Mouse (Mus musculus) liver, embryonic 12.5 days (tissue): Measurements from ENCODE around the gene Lat. TPM values are rescaled to one million over a fixed set of nuclear protein-coding genes. Genes with fewer than 3 reads are reported as not detected.
"Not testable (repeated sequence)": the region's sequence is repeated elsewhere in the genome, so short reads cannot be mapped to it uniquely, and the experiment has no call there.

Experiments used
- ATAC-seq: fragments of 200-750 bp; cut with Nextera tagmentation; 2 replicates; pipeline ENCODE4 v1.8.0; 2017; ENCODE audit warnings: moderate number of reproducible peaks, mild to moderate bottlenecking, moderate library complexity
- H3K27ac ChIP-seq: fragments of 300-500 bp; sonication (generic); 2 replicates; pipeline ENCODE4 v1.5.1; 2016; ENCODE audit warnings: mild to moderate bottlenecking
- H3K27me3 ChIP-seq: fragments of 300-500 bp; sonication (generic); replicated peaks from 2 replicates; pipeline ENCODE4 v1.6.1; 2016; ENCODE audit warnings: mild to moderate bottlenecking, moderate library complexity
- H3K36me3 ChIP-seq: fragments of 300-500 bp; sonication (generic); 2 replicates; pipeline ENCODE4 v1.6.1; 2016; ENCODE audit warnings: mild to moderate bottlenecking, moderate library complexity
- H3K4me1 ChIP-seq: fragments of 300-500 bp; sonication (generic); 2 replicates; pipeline ENCODE4 v1.6.1; 2016
- H3K4me2 ChIP-seq: fragments of 300-500 bp; sonication (generic); 2 replicates; pipeline ENCODE4 v1.6.1; 2016; ENCODE audit warnings: mild to moderate bottlenecking, moderate library complexity
- H3K4me3 ChIP-seq: fragments of 300-500 bp; sonication (generic); 2 replicates; pipeline ENCODE4 v1.5.1; 2016; ENCODE audit warnings: mild to moderate bottlenecking, moderate library complexity
- H3K9ac ChIP-seq: fragments of 300-500 bp; sonication (generic); 2 replicates; pipeline ENCODE4 v1.6.1; 2016; ENCODE audit warnings: mild to moderate bottlenecking, moderate library complexity
- H3K9me3 ChIP-seq: fragments of 300-500 bp; sonication (generic); replicated peaks from 2 replicates; pipeline ENCODE4 v1.6.1; 2016; ENCODE audit warnings: mild to moderate bottlenecking, moderate library complexity
- WGBS: fragments of 180-500 bp; shearing (Covaris S2); methylation state at CpG from one replicate; pipeline ENCODE4 v1.1.7; 2016; ENCODE audit not compliant: insufficient replicate concordance; 5-methylcytosine and 5-hydroxymethylcytosine counted together
- polyA plus RNA-seq: library from polyadenylated mRNA; unstranded; fragments of >200 nt; fragmentation: Nextera tagmentation; extraction: Ambion mirVana; gene quantifications from 2 replicates; pipeline ENCODE4 v1.2.1, GENCODE M21; 2016

The Lat gene
- polyA plus RNA-seq, 1 experiment from 2014 or later = 14.5 TPM

DNA sequence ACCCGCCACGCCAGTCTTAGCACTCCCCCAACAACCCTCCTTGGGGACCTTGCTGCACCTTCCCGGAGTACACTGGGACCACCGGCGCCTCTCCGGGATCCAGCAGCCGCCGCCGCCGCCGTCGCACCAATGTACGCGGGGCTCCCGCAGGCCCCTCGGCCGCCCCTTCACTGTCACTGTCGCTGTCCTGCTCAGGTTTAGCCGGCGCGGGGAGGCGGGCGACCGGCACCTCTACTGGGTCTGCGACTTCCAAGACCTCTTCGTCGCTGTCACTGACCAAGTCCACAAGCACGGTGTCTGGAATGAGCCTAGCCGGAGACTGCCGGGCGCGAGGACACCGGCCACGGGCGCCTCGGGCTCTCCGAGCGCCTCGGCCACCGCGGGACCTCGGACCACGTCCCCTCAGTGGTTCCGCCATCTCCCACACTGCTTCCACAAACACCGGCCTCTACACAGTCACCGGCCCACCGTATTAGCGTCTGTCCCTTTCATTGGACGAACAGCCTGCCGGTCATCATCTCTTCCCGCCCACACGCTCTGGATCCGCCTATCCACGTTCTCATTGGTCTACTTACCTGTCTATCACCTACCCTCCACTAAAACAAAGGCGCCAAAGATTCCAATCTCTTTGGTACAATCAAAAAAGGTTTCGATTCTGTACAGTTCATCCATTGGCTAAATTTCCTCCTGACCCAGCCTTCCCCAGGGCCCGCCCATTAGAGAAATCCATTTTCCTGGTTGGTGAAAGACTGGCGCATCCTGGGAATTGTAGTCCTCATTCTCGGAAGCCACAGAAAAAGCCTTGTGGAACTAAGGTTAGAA is 27.1 kb upstream of the Lat start, which contains the start of gene Nfatc2ip:
Nfatc2ip (minus strand) TSS at position 440 of the 822 bp plus-strand sequence.
- Histone ChIP-seq H3K27me3 (no peaks in the 10 kb centered on the region), H3K4me1 (peaks cover 27% of the 10 kb centered on the region), H3K9ac (peak within 1 kb of the TSS; percentile 95), H3K9me3 (no peaks in the 10 kb centered on the region), H3K4me2 (peak within 1 kb of the TSS; percentile 89), H3K4me3 (peak within 1 kb of the TSS; percentile 98), H3K36me3 (peaks cover 22% of the 10 kb centered on the region), H3K27ac (peak within 1 kb of the TSS; percentile 84)
- peak; percentile 98 for ATAC-seq
- WGBS = under 1% methylated on average over 59 of the region's 59 CpGs

DNA sequence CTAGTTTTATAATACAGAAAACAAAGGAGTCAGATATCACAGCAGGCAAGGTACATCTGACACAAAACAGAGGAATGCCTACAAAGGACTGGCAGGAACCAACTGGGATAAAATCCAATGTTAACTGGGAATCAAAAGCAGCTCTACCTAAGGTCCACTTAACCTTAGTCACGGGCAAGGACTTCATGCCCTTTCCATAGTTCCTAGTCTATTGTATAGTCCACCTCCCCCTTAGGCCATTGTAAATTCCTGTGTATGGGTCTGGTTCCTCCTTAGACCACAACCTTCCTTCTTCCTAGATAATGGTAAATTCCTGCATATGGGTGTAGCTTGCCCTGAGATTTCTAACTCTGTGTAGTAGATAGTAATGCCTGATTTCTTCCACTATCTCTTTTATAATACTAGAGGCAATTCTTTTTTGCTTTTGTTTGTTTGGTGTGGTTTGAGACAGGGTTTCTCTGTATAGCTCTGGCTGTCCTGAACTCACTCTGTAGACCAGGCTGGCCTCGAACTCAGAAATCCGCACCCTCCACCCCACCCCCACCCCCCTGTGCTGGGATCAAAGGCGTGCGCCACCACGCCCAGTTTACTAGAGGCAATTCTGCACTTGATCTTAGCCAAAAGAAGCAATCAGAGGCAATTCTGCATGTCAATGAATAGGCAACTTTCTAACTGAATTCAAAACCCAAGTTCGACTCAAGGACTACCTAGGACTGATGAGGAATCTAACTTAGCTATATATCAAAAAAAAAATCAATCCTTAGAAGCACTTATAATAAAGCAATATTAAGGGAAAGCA is 22.9 kb upstream of the Lat start:
- H3K27me3 ChIP-seq, ATAC-seq, H3K4me3 ChIP-seq, H3K4me2 ChIP-seq, H3K27ac ChIP-seq, H3K9ac ChIP-seq, H3K9me3 ChIP-seq: not testable (repeated sequence)
- H3K36me3 ChIP-seq = peaks cover 64% of the 10 kb centered on the region
- H3K4me1 ChIP-seq = peaks cover 19% of the 10 kb centered on the region
- 80% methylated on average over 7 of the region's 7 CpGs for WGBS

DNA sequence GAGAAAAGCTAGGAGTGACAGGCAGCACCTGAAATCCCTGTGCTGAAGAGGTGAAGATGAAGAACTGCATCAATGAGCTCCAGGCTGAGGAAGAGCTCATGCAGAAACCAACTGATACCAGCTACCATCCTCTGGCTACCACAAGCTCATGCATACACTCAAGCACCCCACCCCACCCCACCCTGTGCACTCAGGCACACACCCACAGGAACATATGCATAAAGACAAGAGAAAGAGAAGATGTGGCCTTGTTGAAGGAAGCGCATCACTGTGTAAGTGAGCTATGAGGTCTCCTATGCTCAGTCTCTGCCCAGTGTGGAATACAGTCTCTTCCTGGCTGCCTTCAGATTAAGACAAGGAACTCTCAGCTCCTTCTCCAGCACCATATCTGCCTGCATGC is 18.8 kb upstream of the Lat start:
- no peak overlapping the region for H3K4me3 ChIP-seq
- no peaks in the 10 kb centered on the region for H3K27me3 ChIP-seq
- no peak for ATAC-seq
- H3K9ac ChIP-seq = no peak overlapping the region
- H3K9me3 ChIP-seq = no peaks in the 10 kb centered on the region
- peaks cover 5% of the 10 kb centered on the region; the same call in 1 of the 2 replicates for H3K4me1 ChIP-seq
- H3K27ac ChIP-seq = no peak overlapping the region
- 94% methylated on average over 1 of the region's 1 CpGs for WGBS
- peaks cover 84% of the 10 kb centered on the region for H3K36me3 ChIP-seq
- H3K4me2 ChIP-seq = no peak overlapping the region

DNA sequence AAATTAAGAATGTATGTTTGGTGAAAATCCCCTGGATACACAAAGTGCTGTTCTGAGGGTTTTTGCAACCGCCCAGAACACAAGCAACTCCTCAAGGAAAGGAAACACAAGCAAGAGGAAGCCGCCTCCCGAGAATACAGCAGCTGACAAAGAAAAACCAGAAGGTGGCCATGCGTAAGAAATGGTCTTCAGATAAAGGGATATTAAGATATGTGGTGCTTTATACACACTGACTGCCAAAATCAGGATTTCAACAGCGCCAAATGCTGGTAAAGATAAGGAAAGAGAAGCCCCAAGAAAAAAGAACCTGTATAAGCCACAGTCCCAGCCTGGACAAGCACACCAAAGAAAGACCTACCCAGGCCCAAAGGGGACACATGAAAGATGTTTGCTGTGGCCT is 14.2 kb upstream of the Lat start:
- Histone ChIP-seq H3K4me1 (peaks cover 5% of the 10 kb centered on the region), H3K27me3 (no peaks in the 10 kb centered on the region)

DNA sequence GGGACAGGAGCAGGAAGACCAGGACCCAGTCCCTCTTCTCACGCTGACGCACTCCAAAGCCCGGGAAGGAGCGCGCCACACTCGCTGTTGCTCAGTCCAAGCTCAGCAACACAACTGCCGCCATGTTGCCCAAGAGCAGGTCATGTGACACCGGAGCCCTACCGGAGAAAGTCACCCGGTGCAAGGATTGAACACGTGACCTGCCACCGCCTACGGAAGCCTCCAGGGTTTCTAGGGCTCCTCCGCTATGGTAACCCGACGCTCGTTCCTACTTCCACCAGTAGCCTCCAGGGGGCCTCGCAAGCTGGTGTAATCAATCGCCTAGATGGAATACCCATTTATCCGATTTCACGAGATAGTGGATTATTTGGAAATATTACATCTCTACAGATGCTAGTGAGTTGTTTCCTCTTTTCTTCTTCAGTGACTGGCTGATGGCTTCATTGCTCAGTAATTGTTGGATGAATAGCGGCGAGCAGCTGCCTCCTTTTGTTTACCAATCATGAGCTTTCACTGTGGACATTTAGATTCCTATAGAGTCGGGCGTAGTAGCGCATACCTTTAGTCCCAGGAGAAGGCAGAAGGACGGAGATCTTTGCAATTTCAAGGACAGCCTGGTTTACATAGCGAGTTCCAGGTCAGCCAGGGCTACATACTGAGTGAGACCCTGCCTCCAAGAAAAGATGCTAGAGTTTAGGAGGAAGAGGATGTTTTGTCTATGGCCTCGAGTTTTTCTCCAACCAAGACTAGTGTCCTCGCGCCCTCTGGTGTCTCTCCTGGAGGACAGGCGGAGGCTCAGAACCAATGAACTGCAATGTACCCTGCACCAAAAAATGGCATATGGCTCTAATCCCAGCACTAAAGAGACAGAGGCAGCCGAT is 8.1 kb upstream of the Lat start, which contains the start of gene Spns1:
Spns1 (minus strand) TSS at position 173 of the 881 bp plus-strand sequence.
- WGBS = under 1% methylated on average over 33 of the region's 33 CpGs
- H3K36me3 ChIP-seq = peaks cover 30% of the 10 kb centered on the region
- ATAC-seq = peak; percentile 93

More for the DNA sequence above, 14.2 kb upstream of the Lat start:
- H3K36me3 ChIP-seq = peaks cover 48% of the 10 kb centered on the region
- no peak overlapping the region for H3K4me2 ChIP-seq
- H3K27ac ChIP-seq = no peak overlapping the region
- WGBS = 59% methylated on average over 5 of the region's 5 CpGs
- H3K9me3 ChIP-seq = no peaks in the 10 kb centered on the region
- no peak overlapping the region for H3K4me3 ChIP-seq
- no peak for ATAC-seq
- no peak overlapping the region for H3K9ac ChIP-seq

DNA sequence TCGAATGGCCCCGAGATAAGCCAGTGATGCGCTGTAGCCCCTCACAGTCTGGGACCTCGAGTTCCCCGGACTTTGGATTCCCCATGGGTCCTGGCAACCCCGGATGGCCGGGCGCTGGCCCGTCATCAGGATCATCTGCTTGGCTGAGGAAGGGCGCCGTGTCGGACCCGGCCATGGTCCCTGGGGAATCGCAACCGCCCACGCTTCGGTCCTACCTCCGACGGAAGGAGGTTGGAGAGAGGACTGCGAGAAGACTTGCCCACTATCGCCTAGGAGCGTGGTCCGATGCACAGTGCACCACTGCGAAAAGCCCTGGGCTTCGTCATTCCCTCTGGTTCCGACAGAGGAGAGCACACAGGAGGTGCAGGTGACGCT is 7.5 kb upstream of the Lat start:
- H3K4me2 ChIP-seq = peak overlapping the region; percentile 97

More for the DNA sequence above, 8.1 kb upstream of the Lat start, which contains the start of gene Spns1:
- peak within 1 kb of the TSS; percentile 69 for H3K27ac ChIP-seq
- peak within 1 kb of the TSS; percentile 94 for H3K4me3 ChIP-seq
- no peaks in the 10 kb centered on the region for H3K27me3 ChIP-seq
- H3K4me2 ChIP-seq = peak within 1 kb of the TSS; percentile 97
- peak within 1 kb of the TSS; percentile 89 for H3K9ac ChIP-seq
- peaks cover 37% of the 10 kb centered on the region for H3K4me1 ChIP-seq
- H3K9me3 ChIP-seq = no peaks in the 10 kb centered on the region

DNA sequence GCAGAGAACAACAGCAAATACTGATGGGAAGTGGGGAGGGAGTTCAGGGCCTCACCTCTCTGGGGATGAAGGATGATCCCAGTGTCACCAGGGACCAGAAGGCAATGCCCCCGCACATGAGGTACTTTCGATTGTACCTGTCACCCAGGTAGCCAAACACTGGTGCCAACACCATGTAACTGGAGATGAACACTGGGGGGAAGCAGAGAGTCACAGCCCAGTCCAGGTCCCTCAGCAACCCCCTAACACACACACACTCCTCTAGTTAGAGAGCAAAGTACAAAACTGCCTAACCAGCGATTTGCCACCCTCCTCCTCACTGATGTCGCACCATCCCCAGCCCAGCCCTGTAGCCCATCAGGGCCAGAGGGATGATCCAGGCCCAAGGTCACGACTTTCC is 5.6 kb upstream of the Lat start:
- H3K4me3 ChIP-seq = no peak overlapping the region
- ATAC-seq = no peak
- no peaks in the 10 kb centered on the region for H3K27me3 ChIP-seq
- no peaks in the 10 kb centered on the region for H3K9me3 ChIP-seq
- 66% methylated on average over 5 of the region's 5 CpGs for WGBS
- H3K27ac ChIP-seq = no peak overlapping the region
- H3K4me2 ChIP-seq = peak overlapping the region; percentile 97
- peaks cover 38% of the 10 kb centered on the region for H3K4me1 ChIP-seq
- peaks cover 55% of the 10 kb centered on the region for H3K36me3 ChIP-seq
- no peak overlapping the region for H3K9ac ChIP-seq

More for the DNA sequence above, 7.5 kb upstream of the Lat start:
- Histone ChIP-seq H3K27ac (peak overlapping the region; percentile 69), H3K9ac (peak overlapping the region; percentile 89), H3K4me3 (peak overlapping the region; percentile 94), H3K36me3 (peaks cover 37% of the 10 kb centered on the region), H3K4me1 (peaks cover 37% of the 10 kb centered on the region), H3K27me3 (no peaks in the 10 kb centered on the region), H3K9me3 (no peaks in the 10 kb centered on the region)
- peak; percentile 58 for ATAC-seq
- under 1% methylated on average over 27 of the region's 27 CpGs for WGBS

DNA sequence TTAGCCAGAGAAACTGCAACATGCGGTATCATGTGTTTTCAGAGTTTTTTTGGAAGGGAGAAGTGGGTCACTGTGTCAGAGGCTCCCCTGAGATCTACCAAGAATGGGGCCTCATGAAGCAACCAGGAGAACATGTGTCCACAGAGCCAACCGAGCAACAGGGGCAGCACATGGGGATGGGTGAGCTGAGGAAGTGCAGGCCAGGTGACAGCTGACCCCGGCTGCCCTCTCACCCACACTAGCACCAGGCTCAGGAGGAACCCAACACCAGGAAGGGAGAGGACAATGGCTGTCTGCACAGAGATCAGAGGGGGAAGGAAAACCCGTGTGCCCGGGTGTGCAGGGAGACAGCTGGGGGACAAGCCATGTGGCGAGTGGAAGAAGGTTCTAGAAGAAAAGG is 5.2 kb upstream of the Lat start:
- no peak overlapping the region for H3K9ac ChIP-seq
- H3K27me3 ChIP-seq = no peaks in the 10 kb centered on the region
- H3K4me2 ChIP-seq = no peak overlapping the region
- H3K27ac ChIP-seq = no peak overlapping the region
- H3K4me1 ChIP-seq = peaks cover 41% of the 10 kb centered on the region
- no peaks in the 10 kb centered on the region for H3K9me3 ChIP-seq
- ATAC-seq = no peak
- H3K4me3 ChIP-seq = no peak overlapping the region
- WGBS = 65% methylated on average over 6 of the region's 6 CpGs
- H3K36me3 ChIP-seq = peaks cover 60% of the 10 kb centered on the region

DNA sequence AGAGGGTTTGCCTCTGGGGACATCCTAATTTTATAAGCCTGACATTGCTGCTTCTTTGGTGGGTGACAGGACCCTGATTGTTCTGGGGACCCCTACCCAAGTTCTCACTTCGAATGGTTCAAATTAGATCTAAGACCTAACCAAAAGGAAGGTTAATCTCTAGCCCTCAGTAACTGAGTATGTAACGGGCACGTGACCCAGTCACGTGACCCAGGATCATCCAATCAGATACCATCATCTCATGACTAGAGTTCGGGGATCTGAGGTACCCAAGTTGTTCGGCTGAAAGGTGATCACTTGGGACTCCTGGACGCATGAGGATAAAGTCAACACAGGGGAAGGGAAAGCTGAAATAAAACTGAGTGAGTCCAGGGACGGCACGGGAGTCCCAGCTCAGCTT is 3.6 kb upstream of the Lat start:
- no peaks in the 10 kb centered on the region for H3K9me3 ChIP-seq
- no peak overlapping the region for H3K4me2 ChIP-seq
- H3K27ac ChIP-seq = no peak overlapping the region
- no peak overlapping the region for H3K9ac ChIP-seq
- no peak overlapping the region for H3K4me3 ChIP-seq
- H3K36me3 ChIP-seq = peaks cover 64% of the 10 kb centered on the region
- H3K4me1 ChIP-seq = peaks cover 38% of the 10 kb centered on the region
- H3K27me3 ChIP-seq = no peaks in the 10 kb centered on the region
- WGBS = 80% methylated on average over 9 of the region's 9 CpGs
- ATAC-seq = no peak

DNA sequence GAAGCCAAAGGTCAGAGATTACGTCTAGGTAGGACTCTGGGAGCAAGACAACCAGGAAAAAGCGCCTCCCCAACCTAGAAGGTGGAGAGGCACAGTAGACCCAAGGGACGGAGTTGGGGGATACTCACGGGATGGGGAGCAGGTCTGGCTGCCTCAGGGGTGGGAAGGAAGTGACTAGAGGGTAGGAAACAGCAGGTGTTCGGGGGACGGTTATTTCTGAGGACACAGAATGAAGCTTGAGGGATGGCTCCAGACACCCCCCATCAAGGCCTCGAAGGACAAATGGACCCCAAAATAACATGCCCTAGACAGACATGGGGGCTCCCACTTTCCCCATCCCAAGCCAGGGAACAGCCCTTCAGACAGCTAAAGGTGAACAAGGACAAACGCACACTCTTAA is 1.0 kb downstream of the Lat start:
- Histone ChIP-seq H3K27ac (no peak overlapping the region), H3K9ac (no peak overlapping the region), H3K27me3 (no peaks in the 10 kb centered on the region), H3K4me3 (peak overlapping the region; percentile 28; the same call in 1 of the 2 replicates), H3K9me3 (no peaks in the 10 kb centered on the region), H3K36me3 (peaks cover 54% of the 10 kb centered on the region), H3K4me1 (peaks cover 9% of the 10 kb centered on the region), H3K4me2 (peak overlapping the region; percentile 41)
- ATAC-seq = no peak
- 76% methylated on average over 8 of the region's 8 CpGs for WGBS

DNA sequence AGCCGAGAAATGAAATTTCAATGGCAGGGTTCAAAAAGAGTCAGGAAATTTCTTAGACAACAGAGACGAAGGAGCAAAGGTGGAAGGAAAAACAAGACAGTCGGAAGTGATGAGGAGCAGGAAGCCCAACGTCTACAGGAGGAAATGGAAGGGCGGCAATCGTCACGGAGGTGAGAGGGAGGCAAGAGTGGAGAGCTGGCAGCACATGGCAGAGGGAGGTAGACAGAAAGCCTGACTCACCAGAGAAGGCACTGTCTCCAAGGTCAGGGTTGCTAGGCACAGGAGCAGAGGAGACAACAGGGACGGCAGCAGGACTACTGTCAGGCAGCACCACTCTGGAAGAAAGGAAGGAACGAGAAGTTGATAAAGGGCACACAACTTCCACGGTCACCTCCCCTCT is 1.7 kb downstream of the Lat start:
- Histone ChIP-seq H3K4me2 (no peak overlapping the region), H3K27me3 (no peaks in the 10 kb centered on the region), H3K36me3 (peaks cover 47% of the 10 kb centered on the region), H3K4me3 (no peak overlapping the region), H3K27ac (no peak overlapping the region), H3K9me3 (no peaks in the 10 kb centered on the region), H3K9ac (no peak overlapping the region), H3K4me1 (peaks cover 17% of the 10 kb centered on the region)
- 67% methylated on average over 10 of the region's 10 CpGs for WGBS
- ATAC-seq = no peak
